Mouse (Mus musculus): ENCODE results near the gene Sprr2b.

DNA sequence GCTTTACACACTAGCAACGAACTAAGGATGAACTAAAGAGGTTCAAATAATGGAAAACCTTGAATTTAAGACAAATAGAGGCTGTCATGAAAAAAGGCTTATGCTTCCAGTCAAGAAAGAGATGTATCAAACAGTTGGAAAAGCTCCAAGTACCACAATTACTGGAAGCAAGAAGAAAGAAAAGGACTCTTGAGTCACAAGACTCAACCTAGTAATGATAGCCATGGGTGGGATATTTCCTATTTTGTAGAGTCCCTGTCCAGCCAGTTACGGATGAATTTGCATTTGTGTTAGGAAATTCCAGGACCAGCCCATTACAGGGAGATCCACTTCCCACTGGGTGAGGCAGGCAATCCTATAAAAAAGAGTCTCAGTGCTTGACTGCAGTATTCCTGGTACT, at the start of gene Sprr2b:
- no peak for TF ChIP-seq POLR2A (IDR thresholded peaks at IDR 0.05; ENCODE audit: low read depth, low read length)
- TF ChIP-seq CTCF (conservative IDR thresholded peaks at IDR 0.05; ENCODE audit: insufficient read depth, insufficient read length, low read depth, low read length): no peak
